Mouse (Mus musculus): ENCODE measurements around the gene Tgif2lx1. TPM values are rescaled to one million over a fixed set of nuclear protein-coding genes. Genes with fewer than 3 reads are reported as not detected.
"Not testable (repeated sequence)": the region's sequence is repeated elsewhere in the genome, so short reads cannot be mapped to it uniquely, and the experiment has no call there.

Gene Tgif2lx1
- total RNA-seq (2014; rRNA removed; ENCODE audit: low replicate concordance) (not detected in 2 replicates), polyA plus RNA-seq (2015; fragmentation: Nextera tagmentation; extraction: Ambion mirVana) (not detected in 2 replicates)

GRCm38 (mm10) chrX:118480637-118481036 is at the start of gene Tgif2lx1:
Gene Tgif2lx1, minus strand, starts transcription at chrX:118480737.
- WGBS = no CpG with 5 or more reads among the region's 5 CpGs
- not testable (repeated sequence) for ATAC-seq (ENCODE audit: insufficient read depth, low read depth)

More at GRCm38 (mm10) chrX:118480637-118481036, at the start of gene Tgif2lx1:
- not testable (repeated sequence) for H3K4me3 ChIP-seq (ENCODE audit: low read depth, low read length); H3K9me3 ChIP-seq (replicated peaks; ENCODE audit: control insufficient read depth, low read length); H3K27me3 ChIP-seq (ENCODE audit: control insufficient read depth, insufficient read depth, low read length); H3K27ac ChIP-seq (ENCODE audit: low read depth); H3K9ac ChIP-seq (replicated peaks; ENCODE audit: low read depth, low read length); H3K4me1 ChIP-seq (ENCODE audit: control insufficient read depth, insufficient read depth); DNase-seq (ENCODE audit: low spot score); H3K4me2 ChIP-seq (ENCODE audit: low read depth, low read length); H3K36me3 ChIP-seq (replicated peaks; ENCODE audit: control insufficient read depth, insufficient read depth, low read length)

Other genes starting within 250 kb of the Tgif2lx1 start
- gene Tgif2lx2, start 53.5 kb downstream of the Tgif2lx1 start, total RNA-seq (2014; rRNA removed; ENCODE audit: low replicate concordance) = not detected in 2 replicates
- gene Tgif2lx2, start 53.5 kb downstream of the Tgif2lx1 start, polyA plus RNA-seq (2015; fragmentation: Nextera tagmentation; extraction: Ambion mirVana) = not detected in 2 replicates

All from heart, postnatal 0 days (tissue).